Mouse (Mus musculus) midbrain, embryonic 10.5 days (tissue): ENCODE data around the gene Timm8a2. TPM values are rescaled to one million over a fixed set of nuclear protein-coding genes. Genes with fewer than 3 reads are reported as not detected.
"Not testable (repeated sequence)": the region's sequence is repeated elsewhere in the genome, so short reads cannot be mapped to it uniquely, and the experiment has no call there.

Experiments
- DNase-seq: peaks from one replicate; pipeline ENCODE4 v3.0.0-alpha.2; 2017; ENCODE audit warnings: low spot score
- H3K27ac ChIP-seq: fragments of 300-500 bp; sonication (generic); replicated peaks from 2 replicates; pipeline ENCODE4 v1.5.1; 2016; ENCODE audit warnings: mild to moderate bottlenecking
- H3K27me3 ChIP-seq: fragments of 300-500 bp; sonication (generic); 2 replicates; pipeline ENCODE4 v1.6.1; 2016; ENCODE audit warnings: low read depth, mild to moderate bottlenecking; ENCODE audit not compliant: poor library complexity, severe bottlenecking
- H3K36me3 ChIP-seq: fragments of 300-500 bp; sonication (generic); 2 replicates; pipeline ENCODE4 v1.6.1; 2016; ENCODE audit warnings: mild to moderate bottlenecking, moderate library complexity
- H3K4me1 ChIP-seq: fragments of 300-500 bp; sonication (generic); 2 replicates; pipeline ENCODE4 v1.6.1; 2016
- H3K4me3 ChIP-seq: fragments of 300-500 bp; sonication (generic); 2 replicates; pipeline ENCODE4 v1.5.1; 2016; ENCODE audit warnings: mild to moderate bottlenecking, moderate library complexity
- H3K9me3 ChIP-seq: fragments of 300-500 bp; sonication (generic); replicated peaks from 2 replicates; pipeline ENCODE4 v1.6.1; 2016; ENCODE audit warnings: mild to moderate bottlenecking
- WGBS: fragments of 180-500 bp; shearing (Covaris S2); methylation state at CpG from one replicate; pipeline ENCODE4 v1.1.7; 2016; 5-methylcytosine and 5-hydroxymethylcytosine counted together
- polyA plus RNA-seq: library from polyadenylated mRNA; unstranded; fragments of >200 nt; fragmentation: Nextera tagmentation; extraction: Ambion mirVana; gene quantifications from 2 replicates; pipeline ENCODE4 v1.2.1, GENCODE M21; 2016

Gene Timm8a2
- polyA plus RNA-seq, 1 experiment from 2014 or later, result not detected

GRCm38 (mm10) chr14:122042142-122042694, 7.7 kb downstream of the Timm8a2 start:
- Histone ChIP-seq H3K27ac (no peak overlapping the region), H3K4me3 (no peak overlapping the region), H3K9me3 (0 out of 2 replicates have a peak, but pooled peaks cover 5% of the 10 kb centered on the region), H3K36me3 (no peaks in the 10 kb centered on the region), H3K4me1 (no peaks in the 10 kb centered on the region), H3K27me3 (no peaks in the 10 kb centered on the region)
- DNase-seq, result no peak
- 90% methylated on average over 8 of the region's 8 CpGs for WGBS

GRCm38 (mm10) chr14:122047784-122048183, 13.3 kb downstream of the Timm8a2 start:
- Histone ChIP-seq H3K4me1 (no peaks in the 10 kb centered on the region), H3K4me3 (no peak overlapping the region), H3K27me3 (no peaks in the 10 kb centered on the region), H3K9me3 (0 out of 2 replicates have a peak, but pooled peaks cover 5% of the 10 kb centered on the region), H3K36me3 (no peaks in the 10 kb centered on the region), H3K27ac (peak overlapping the region; percentile 33; the same call in 1 of the 2 replicates)
- DNase-seq, result no peak
- 89% methylated on average over 8 of the region's 8 CpGs for WGBS

GRCm38 (mm10) chr14:122048816-122049215, 14.3 kb downstream of the Timm8a2 start:
- Histone ChIP-seq H3K4me1 (no peaks in the 10 kb centered on the region), H3K36me3 (no peaks in the 10 kb centered on the region), H3K4me3 (no peak overlapping the region), H3K27me3 (no peaks in the 10 kb centered on the region), H3K9me3 (0 out of 2 replicates have a peak, but pooled peaks cover 5% of the 10 kb centered on the region), H3K27ac (no peak overlapping the region)
- WGBS, result 89% methylated on average over 9 of the region's 9 CpGs
- DNase-seq, result no peak

DNA sequence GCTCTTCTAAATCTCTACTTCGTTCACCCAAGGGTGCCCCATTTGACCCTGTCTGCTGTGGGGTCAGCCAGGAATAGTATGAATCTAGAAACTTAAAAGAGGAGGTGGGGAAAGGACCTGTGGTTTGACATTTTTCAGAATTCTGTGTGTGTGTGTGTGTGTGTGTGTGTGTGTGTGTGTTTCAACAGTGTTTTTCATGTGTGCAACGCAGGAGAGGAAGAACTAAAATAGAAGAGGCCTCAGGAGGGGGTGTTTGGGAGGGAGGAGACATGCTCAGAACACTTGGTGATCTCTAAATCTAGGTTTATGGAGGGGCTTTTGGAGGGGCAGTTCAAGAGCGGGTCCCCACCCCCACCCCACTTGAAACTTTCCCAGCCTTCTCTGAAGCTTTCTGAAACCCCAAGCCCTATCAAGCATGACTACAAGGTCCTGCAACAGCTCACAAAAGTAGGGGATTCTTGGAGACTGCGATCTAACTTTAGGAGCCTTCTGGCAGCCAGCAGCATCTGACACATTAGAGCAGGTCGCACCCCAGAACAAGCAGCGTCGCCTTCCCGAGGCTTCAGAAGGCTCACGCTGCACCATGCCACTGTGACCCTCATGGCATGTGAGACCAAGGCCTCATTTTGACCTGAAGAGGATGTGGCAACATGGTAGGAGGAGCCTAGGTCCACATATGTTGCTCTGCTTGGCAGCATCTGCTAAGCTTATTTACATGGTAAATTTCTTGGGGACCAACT, 18.6 kb downstream of the Timm8a2 start:
- Histone ChIP-seq H3K27ac (no peak overlapping the region), H3K36me3 (no peaks in the 10 kb centered on the region)
- WGBS, result 87% methylated on average over 9 of the region's 9 CpGs

GRCm38 (mm10) chr14:122056871-122057270, 22.4 kb downstream of the Timm8a2 start:
- 84% methylated on average over 6 of the region's 6 CpGs for WGBS
- Histone ChIP-seq H3K4me1 (no peaks in the 10 kb centered on the region), H3K36me3 (no peaks in the 10 kb centered on the region), H3K27ac (no peak overlapping the region), H3K27me3 (no peaks in the 10 kb centered on the region), H3K4me3 (no peak overlapping the region), H3K9me3 (no peaks in the 10 kb centered on the region)
- DNase-seq, result no peak

More for the DNA sequence above, 18.6 kb downstream of the Timm8a2 start:
- no peak for DNase-seq
- no peaks in the 10 kb centered on the region for H3K4me1 ChIP-seq
- H3K9me3 ChIP-seq, result no peaks in the 10 kb centered on the region
- no peaks in the 10 kb centered on the region for H3K27me3 ChIP-seq
- H3K4me3 ChIP-seq, result no peak overlapping the region

DNA sequence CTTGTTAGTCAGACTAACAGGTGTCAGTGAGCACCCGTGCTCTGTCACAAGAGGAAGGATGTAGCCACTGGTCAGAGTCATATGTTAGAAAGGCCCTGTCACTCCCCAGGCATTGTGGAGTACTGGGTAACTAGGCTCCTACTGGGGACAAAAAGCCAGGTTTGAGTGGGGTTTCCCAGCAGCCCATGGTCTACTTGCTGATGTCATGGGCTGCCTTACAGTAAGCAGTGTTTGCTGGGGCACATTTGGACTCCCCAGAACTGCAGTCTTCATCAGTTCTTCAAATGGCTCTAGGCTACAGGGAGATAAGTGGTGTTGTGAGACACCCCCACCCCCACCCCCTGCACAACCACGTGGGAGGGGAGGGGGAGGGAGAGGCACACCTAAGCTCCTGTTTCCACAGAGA, 23.5 kb downstream of the Timm8a2 start:
- no peaks in the 10 kb centered on the region for H3K27me3 ChIP-seq
- no peak overlapping the region for H3K4me3 ChIP-seq
- 43% methylated on average over 2 of the region's 2 CpGs for WGBS
- DNase-seq, result no peak
- H3K9me3 ChIP-seq, result no peaks in the 10 kb centered on the region
- H3K4me1 ChIP-seq, result no peaks in the 10 kb centered on the region
- H3K27ac ChIP-seq, result no peak overlapping the region
- H3K36me3 ChIP-seq, result no peaks in the 10 kb centered on the region

- Histone ChIP-seq H3K4me3 (no peak overlapping the region), H3K27ac (no peak overlapping the region), H3K9me3 (no peaks in the 10 kb centered on the region), H3K27me3 (no peaks in the 10 kb centered on the region), H3K36me3 (no peaks in the 10 kb centered on the region), H3K4me1 (no peaks in the 10 kb centered on the region)
- 17% methylated on average over 3 of the region's 3 CpGs for WGBS
- DNase-seq, result peak; percentile 69
Observed at GRCm38 (mm10) chr14:122060642-122061041, 26.2 kb downstream of the Timm8a2 start.

GRCm38 (mm10) chr14:122061376-122061775, 26.9 kb downstream of the Timm8a2 start:
- Histone ChIP-seq H3K9me3 (no peaks in the 10 kb centered on the region), H3K36me3 (no peaks in the 10 kb centered on the region), H3K27ac (no peak overlapping the region), H3K4me3 (no peak overlapping the region), H3K27me3 (no peaks in the 10 kb centered on the region), H3K4me1 (no peaks in the 10 kb centered on the region)
- 91% methylated on average over 6 of the region's 6 CpGs for WGBS
- DNase-seq, result no peak

- WGBS, result 86% methylated on average over 10 of the region's 10 CpGs
- H3K4me3 ChIP-seq, result no peak overlapping the region
- H3K36me3 ChIP-seq, result no peaks in the 10 kb centered on the region
- no peak for DNase-seq
- H3K27me3 ChIP-seq, result no peaks in the 10 kb centered on the region
- no peak overlapping the region for H3K27ac ChIP-seq
- no peaks in the 10 kb centered on the region for H3K9me3 ChIP-seq
- no peaks in the 10 kb centered on the region for H3K4me1 ChIP-seq
Observed at GRCm38 (mm10) chr14:122062411-122063090, 28.1 kb downstream of the Timm8a2 start.

GRCm38 (mm10) chr14:122063599-122063998, 29.1 kb downstream of the Timm8a2 start:
- Histone ChIP-seq H3K27me3 (no peaks in the 10 kb centered on the region), H3K27ac (no peak overlapping the region), H3K4me1 (0 out of 2 replicates have a peak, but pooled peaks cover 3% of the 10 kb centered on the region), H3K36me3 (no peaks in the 10 kb centered on the region), H3K9me3 (no peaks in the 10 kb centered on the region), H3K4me3 (no peak overlapping the region)
- 84% methylated on average over 5 of the region's 5 CpGs for WGBS
- DNase-seq, result no peak

DNA sequence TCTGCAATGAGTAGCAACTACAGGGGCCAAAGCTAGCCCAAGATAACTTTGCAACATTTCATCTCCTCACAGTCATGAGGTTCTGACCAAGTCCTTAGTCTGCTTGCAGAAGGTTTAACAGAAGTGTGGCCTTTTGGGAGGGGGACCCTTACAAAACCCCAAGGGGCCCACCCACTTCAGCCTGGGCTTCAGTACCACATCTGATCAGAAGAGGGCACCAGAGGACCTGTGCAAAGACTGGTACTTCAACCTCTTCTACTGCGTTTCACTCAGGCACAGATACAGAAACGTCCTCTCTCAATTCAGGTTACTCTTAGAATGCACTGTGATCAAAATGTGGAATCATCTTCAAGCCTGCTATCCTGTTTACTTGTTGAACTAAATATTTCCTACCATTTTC, 30.0 kb downstream of the Timm8a2 start:
- no peak overlapping the region for H3K4me3 ChIP-seq
- peak; percentile 61 for DNase-seq
- no peaks in the 10 kb centered on the region for H3K36me3 ChIP-seq
- 0 out of 2 replicates have a peak, but pooled peaks cover 3% of the 10 kb centered on the region for H3K4me1 ChIP-seq
- no peaks in the 10 kb centered on the region for H3K9me3 ChIP-seq
- no peak overlapping the region for H3K27ac ChIP-seq
- no peaks in the 10 kb centered on the region for H3K27me3 ChIP-seq
- WGBS, result 15% methylated on average over 2 of the region's 2 CpGs

GRCm38 (mm10) chr14:122066243-122066642, 31.8 kb downstream of the Timm8a2 start:
- Histone ChIP-seq H3K27ac (no peak overlapping the region), H3K4me1 (0 out of 2 replicates have a peak, but pooled peaks cover 3% of the 10 kb centered on the region), H3K36me3 (no peaks in the 10 kb centered on the region), H3K9me3 (no peaks in the 10 kb centered on the region), H3K4me3 (no peak overlapping the region), H3K27me3 (no peaks in the 10 kb centered on the region)
- no peak for DNase-seq
- 87% methylated on average over 4 of the region's 4 CpGs for WGBS

GRCm38 (mm10) chr14:122068036-122068435, 33.6 kb downstream of the Timm8a2 start:
- not testable (repeated sequence) for H3K4me1 ChIP-seq, H3K27ac ChIP-seq, DNase-seq, H3K36me3 ChIP-seq, H3K27me3 ChIP-seq, H3K9me3 ChIP-seq, H3K4me3 ChIP-seq
- 43% methylated on average over 3 of the region's 3 CpGs for WGBS
